Mouse (Mus musculus) liver, embryonic 14.5 days (tissue): ENCODE data around the gene Gli2. TPM values are rescaled to one million over a fixed set of nuclear protein-coding genes. Genes with fewer than 3 reads are reported as not detected.

Source experiments
- ATAC-seq: fragments of 200-750 bp; cut with Nextera tagmentation; 2 replicates; pipeline ENCODE4 v1.8.0; 2017; ENCODE audit warnings: moderate number of reproducible peaks, mild to moderate bottlenecking, moderate library complexity; ENCODE audit not compliant: insufficient read depth
- DNase-seq, 3 experiments: peaks; one replicate each; pipeline ENCODE4 v3.0.0-alpha.2; 2012 to 2013; ENCODE audit warnings: low read depth in 3 of 3, low spot score in 3 of 3
- H3K27ac ChIP-seq: fragments of 300-500 bp; sonication (generic); 2 replicates; pipeline ENCODE4 v1.5.1; 2014; ENCODE audit warnings: moderate library complexity, mild to moderate bottlenecking, control low read depth, inconsistent platforms
- H3K27me3 ChIP-seq: fragments of 300-500 bp; sonication (generic); 2 replicates; pipeline ENCODE4 v1.6.1; 2014; ENCODE audit warnings: mild to moderate bottlenecking, low read length, moderate library complexity; ENCODE audit not compliant: control insufficient read depth, insufficient read depth
- H3K36me3 ChIP-seq: fragments of 300-500 bp; sonication (generic); replicated peaks from 2 replicates; pipeline ENCODE4 v1.6.1; 2014; ENCODE audit warnings: low read depth; ENCODE audit not compliant: control insufficient read depth, insufficient read depth
- H3K4me1 ChIP-seq, 2 experiments: fragments of 200-500 bp in 1 of 2; fragments of 300-500 bp in 1 of 2; sonication (generic) in 1 of 2; replicated peaks; 2 replicates each; pipeline ENCODE4 v1.6.1; 2012 to 2014; ENCODE audit warnings: antibody characterized with exemption in 1 of 2, inconsistent platforms in 1 of 2, low read length in 1 of 2; ENCODE audit not compliant: control insufficient read depth in 2 of 2, insufficient read depth in 2 of 2
- H3K4me2 ChIP-seq: fragments of 300-500 bp; sonication (generic); 2 replicates; pipeline ENCODE4 v1.6.1; 2014; ENCODE audit warnings: low read depth, mild to moderate bottlenecking, control low read depth, moderate library complexity
- H3K4me3 ChIP-seq, 2 experiments: fragments of 200-500 bp in 1 of 2; fragments of 300-500 bp in 1 of 2; sonication (generic) in 1 of 2; 2 replicates each; pipeline ENCODE4 v1.5.1; 2012 to 2014; ENCODE audit warnings: low read depth in 2 of 2, low read length in 2 of 2, mild to moderate bottlenecking in 2 of 2, control low read depth in 1 of 2, inconsistent platforms in 1 of 2, moderate library complexity in 1 of 2; ENCODE audit not compliant: insufficient read depth in 1 of 2
- H3K9ac ChIP-seq: fragments of 300-500 bp; sonication (generic); replicated peaks from 2 replicates; pipeline ENCODE4 v1.6.1; 2014; ENCODE audit warnings: mild to moderate bottlenecking, control low read depth, moderate library complexity
- H3K9me3 ChIP-seq: fragments of 300-500 bp; sonication (generic); 2 replicates; pipeline ENCODE4 v1.6.1; 2016; ENCODE audit warnings: low read length, mixed read lengths; ENCODE audit not compliant: control insufficient read depth
- CTCF ChIP-seq: IDR thresholded peaks from 2 replicates; pipeline ENCODE4 v1.5.1; 2016; ENCODE audit warnings: antibody characterized with exemption, low read depth, control low read depth
- EP300 ChIP-seq: IDR thresholded peaks from 2 replicates; pipeline ENCODE4 v1.6.1; 2016; ENCODE audit warnings: antibody characterized with exemption, low read depth
- WGBS: fragments of 180-500 bp; shearing (Covaris S2); extraction: QIAGEN DNeasy Blood & Tissue Kit; methylation state at CpG from one replicate; pipeline ENCODE4 v1.1.7; 2014; ENCODE audit not compliant: insufficient replicate concordance; 5-methylcytosine and 5-hydroxymethylcytosine counted together
- polyA plus RNA-seq, 2 experiments: library from polyadenylated mRNA; depleted of rRNA in 1 of 2; stranded (reverse) in 1 of 2; unstranded in 1 of 2; fragments of >200 nt; fragmentation: Nextera tagmentation in 1 of 2; extraction: Ambion mirVana in 1 of 2; gene quantifications; 2 replicates each; pipeline versions ENCODE4 v1.2.1 to v1.2.3; 2012 to 2014

The Gli2 gene
- polyA plus RNA-seq, 2 experiments: 0.04 to 0.26 TPM

DNA sequence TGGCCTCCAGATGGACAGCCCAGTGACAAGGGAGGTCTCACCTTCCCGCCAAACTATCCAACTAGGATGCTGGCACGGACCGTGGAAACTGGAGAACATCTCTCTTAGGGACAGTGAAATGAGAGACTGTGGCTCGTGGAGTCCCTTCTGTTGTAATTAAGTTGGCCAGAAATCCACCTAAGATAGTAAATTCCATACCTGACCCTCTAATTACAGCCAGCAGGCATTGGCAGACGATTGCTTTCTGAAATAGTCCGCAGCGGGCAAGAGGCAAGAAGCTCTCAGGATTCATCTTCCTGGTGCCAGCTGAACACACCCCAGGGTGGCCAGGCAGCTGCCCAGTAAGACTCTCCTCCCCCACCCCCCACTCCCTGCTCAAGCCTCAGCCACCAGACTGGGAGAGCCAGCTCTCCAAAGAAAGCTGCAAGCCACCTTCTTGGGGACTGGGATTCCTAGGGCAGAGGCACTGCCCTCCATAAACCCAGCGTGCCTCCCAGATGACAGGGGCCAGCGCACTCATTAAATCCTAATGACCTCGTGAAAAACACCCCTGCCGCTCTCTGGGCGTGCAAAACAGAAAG, 51.9 kb downstream of the Gli2 start:
- Histone ChIP-seq H3K9me3 (no peaks in the 10 kb centered on the region), H3K36me3 (no peaks in the 10 kb centered on the region), H3K27me3 (no peaks in the 10 kb centered on the region), H3K9ac (no peak overlapping the region), H3K27ac (no peak overlapping the region), H3K4me1 (no peaks in the 10 kb centered on the region), H3K4me2 (no peak overlapping the region), H3K4me3 (no peak overlapping the region)
- ATAC-seq (no peak), DNase-seq (no peak)
- TF ChIP-seq CTCF (no peak), EP300 (no peak)
- 63% methylated on average over 12 of the region's 12 CpGs for WGBS

GRCm38 (mm10) chr1:118994482-118995105, 58.8 kb downstream of the Gli2 start:
- TF ChIP-seq CTCF (no peak), EP300 (no peak)
- Histone ChIP-seq H3K36me3 (no peaks in the 10 kb centered on the region), H3K9me3 (no peaks in the 10 kb centered on the region), H3K27ac (no peak overlapping the region), H3K27me3 (no peaks in the 10 kb centered on the region), H3K4me2 (no peak overlapping the region), H3K9ac (no peak overlapping the region), H3K4me1 (no peaks in the 10 kb centered on the region), H3K4me3 (no peak overlapping the region)
- no peak for ATAC-seq
- no peak for DNase-seq
- 62% methylated on average over 8 of the region's 8 CpGs for WGBS

DNA sequence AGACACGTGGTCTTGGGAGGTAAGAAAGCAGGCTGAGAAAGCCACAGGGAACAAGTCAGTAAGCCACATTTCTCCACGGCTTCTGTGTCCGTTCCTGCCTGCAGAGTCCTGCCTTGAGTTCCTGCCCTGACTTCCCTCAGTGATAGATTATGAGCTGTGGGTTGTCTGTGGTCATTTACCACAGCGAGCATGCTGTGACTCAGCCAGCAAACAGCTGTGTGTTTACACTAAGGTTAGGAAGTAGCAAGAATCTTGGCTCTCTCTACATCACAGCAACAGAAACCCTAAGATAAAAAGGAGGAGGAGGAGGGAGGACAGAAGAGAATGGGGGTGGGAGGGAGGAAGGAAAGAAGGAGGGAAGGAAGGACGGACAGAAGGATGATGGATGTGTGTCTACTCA, 59.6 kb downstream of the Gli2 start:
- ATAC-seq (no peak), DNase-seq (no peak)
- no peak for TF ChIP-seq CTCF
- TF ChIP-seq EP300: no peak
- Histone ChIP-seq H3K27ac (no peak overlapping the region), H3K27me3 (no peaks in the 10 kb centered on the region), H3K36me3 (no peaks in the 10 kb centered on the region), H3K9me3 (no peaks in the 10 kb centered on the region), H3K9ac (no peak overlapping the region), H3K4me3 (no peak overlapping the region), H3K4me1 (no peaks in the 10 kb centered on the region), H3K4me2 (no peak overlapping the region)
- 15% methylated on average over 5 of the region's 5 CpGs for WGBS

DNA sequence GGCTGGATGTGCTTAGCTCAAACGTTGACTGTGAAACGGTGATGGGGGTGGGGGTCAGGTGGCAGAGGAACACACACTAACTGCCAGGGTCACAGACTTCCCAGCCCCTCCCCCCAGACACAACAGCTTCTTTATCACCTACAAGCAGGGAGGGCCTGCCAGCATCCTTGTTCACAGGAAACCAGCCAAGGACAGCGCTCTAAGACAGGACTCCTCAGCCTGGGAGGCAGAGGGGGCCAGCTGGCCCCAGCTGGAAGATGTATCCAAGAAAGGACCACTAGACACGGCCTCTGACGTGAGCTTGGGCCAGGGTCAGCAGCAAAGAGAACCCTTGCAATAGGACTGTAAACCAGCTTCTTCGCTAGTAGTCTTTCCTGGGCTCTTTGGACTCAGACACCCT, 65.1 kb downstream of the Gli2 start:
- Histone ChIP-seq H3K4me1 (peaks cover 0 to 2% of the 10 kb centered on the region in 2 experiments; a peak in 2 of 4 replicates), H3K27ac (no peak overlapping the region), H3K9me3 (no peaks in the 10 kb centered on the region), H3K9ac (no peak overlapping the region), H3K36me3 (no peaks in the 10 kb centered on the region), H3K4me2 (no peak overlapping the region), H3K4me3 (no peak overlapping the region), H3K27me3 (no peaks in the 10 kb centered on the region)
- WGBS: 50% methylated on average over 6 of the region's 6 CpGs
- no peak for DNase-seq
- TF ChIP-seq EP300 (no peak), CTCF (no peak)
- no peak for ATAC-seq

DNA sequence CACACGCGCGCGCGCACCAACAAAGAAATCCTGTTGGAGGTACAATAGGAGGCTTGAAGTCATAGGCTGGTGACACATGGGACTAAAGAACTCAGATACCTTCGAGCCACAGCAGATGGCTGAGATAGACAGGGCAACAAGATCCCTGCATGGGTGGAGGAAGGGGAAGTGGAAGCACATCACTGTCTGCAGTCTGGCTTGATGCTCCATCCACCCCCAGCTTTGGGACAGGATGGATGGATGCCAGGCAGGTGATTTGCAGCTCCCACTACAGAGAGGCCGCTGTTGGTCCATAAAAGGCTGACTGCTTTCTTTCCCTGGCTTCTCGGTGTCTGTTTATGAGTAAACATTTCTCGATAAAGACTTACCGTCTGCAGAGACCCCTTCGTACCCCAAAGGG, 65.9 kb downstream of the Gli2 start:
- Histone ChIP-seq H3K4me2 (no peak overlapping the region), H3K4me1 (peaks cover 0 to 5% of the 10 kb centered on the region in 2 experiments; a peak in 2 of 4 replicates), H3K27me3 (no peaks in the 10 kb centered on the region), H3K9ac (no peak overlapping the region), H3K9me3 (no peaks in the 10 kb centered on the region), H3K27ac (no peak overlapping the region), H3K36me3 (no peaks in the 10 kb centered on the region), H3K4me3 (no peak overlapping the region)
- no peak for DNase-seq
- ATAC-seq: no peak
- TF ChIP-seq EP300 (no peak), CTCF (no peak)
- WGBS: 69% methylated on average over 11 of the region's 11 CpGs
